Mouse (Mus musculus) lung, postnatal 14 days (tissue): ENCODE data around the gene Pex16.
A peak's percentile ranks its signal among the peaks of the same experiment; 100 is the strongest.

ENCODE experiments used
- DNase-seq: peaks from one replicate; pipeline ENCODE4 v3.0.0; 2021

The Pex16 gene

GRCm38 (mm10) chr2:92374514-92374913 lies at the start of gene Pex16, which contains the start of gene Large2:
TSS of gene Pex16 (plus strand) at chr2:92374676.
TSS of gene Large2 (minus strand) at chr2:92374869.
- DNase-seq: peak; percentile 31

GRCm38 (mm10) chr2:92325676-92326075 lies 48.8 kb upstream of the Pex16 start:
- no peak for DNase-seq

- DNase-seq: no peak
These were observed 48.3 kb upstream of the Pex16 start for GRCm38 (mm10) chr2:92326221-92326620.

GRCm38 (mm10) chr2:92327601-92328000 lies 46.9 kb upstream of the Pex16 start:
- DNase-seq: no peak

- no peak for DNase-seq
These were observed 46.3 kb upstream of the Pex16 start for GRCm38 (mm10) chr2:92328206-92328605.

GRCm38 (mm10) chr2:92330840-92331239 lies 43.6 kb upstream of the Pex16 start:
- DNase-seq: peak; percentile 41

GRCm38 (mm10) chr2:92331410-92331809 lies 43.1 kb upstream of the Pex16 start:
- DNase-seq: no peak

DNA sequence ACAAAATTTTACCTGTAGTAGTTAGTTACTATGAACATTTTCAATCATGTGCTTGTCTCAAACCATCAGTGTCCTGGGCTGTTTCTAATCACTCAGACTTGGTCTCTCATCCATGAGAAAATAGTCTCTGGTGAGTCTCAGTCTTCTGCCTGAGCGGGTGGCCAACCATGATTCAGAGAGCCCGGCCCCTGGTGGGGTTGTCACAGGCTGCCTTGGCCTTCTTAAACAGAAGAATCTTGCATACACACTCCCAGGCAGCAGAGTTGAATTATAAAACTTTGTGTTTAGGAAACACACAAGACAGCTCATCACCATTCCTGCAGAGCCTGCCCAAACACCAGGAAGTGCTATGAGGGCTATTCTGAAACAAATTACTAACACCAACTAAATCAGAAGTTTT lies 42.6 kb upstream of the Pex16 start:
- no peak for DNase-seq

DNA sequence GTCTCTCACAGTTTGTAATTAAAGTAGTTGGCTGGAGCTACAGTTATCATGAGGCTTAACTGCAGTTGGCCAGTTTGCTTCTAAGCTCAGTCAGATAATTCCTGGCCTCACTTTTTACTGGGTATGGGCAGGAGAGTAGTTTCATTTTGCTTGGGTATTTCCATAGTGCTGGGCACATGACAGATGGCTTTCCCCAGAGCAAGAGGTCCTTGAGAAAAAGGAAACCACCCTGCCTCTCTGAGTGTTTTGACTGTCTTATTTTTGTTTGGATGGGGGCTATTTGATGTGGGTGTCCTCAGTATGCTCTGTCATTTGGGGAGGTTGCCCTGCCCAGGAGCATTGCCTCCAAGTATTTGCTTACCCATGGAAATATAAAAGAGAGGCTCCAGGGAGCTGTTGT lies 32.1 kb upstream of the Pex16 start:
- no peak for DNase-seq

GRCm38 (mm10) chr2:92347191-92347590 lies 27.3 kb upstream of the Pex16 start:
- no peak for DNase-seq

GRCm38 (mm10) chr2:92349589-92350425 lies 24.7 kb upstream of the Pex16 start:
- no peak for DNase-seq

DNA sequence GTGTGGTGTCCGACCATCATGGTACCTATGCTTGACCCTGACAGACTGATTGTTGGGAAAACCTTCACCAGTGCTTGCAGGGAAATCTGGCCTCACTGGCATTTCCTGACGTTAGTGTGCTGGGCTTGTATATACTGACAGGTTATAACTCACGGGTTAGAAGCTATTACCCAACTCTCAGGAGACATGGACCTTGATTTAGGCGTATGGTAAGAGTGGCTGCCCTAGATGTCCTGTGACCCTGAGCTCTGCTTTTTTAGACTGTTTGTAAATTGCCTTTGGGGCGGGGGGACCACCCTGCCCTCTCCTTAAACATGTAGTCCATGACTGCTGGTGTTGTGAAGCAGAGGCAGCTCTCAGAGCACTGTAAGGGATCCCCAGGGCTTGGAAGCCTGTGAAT lies 23.8 kb upstream of the Pex16 start:
- DNase-seq: no peak

DNA sequence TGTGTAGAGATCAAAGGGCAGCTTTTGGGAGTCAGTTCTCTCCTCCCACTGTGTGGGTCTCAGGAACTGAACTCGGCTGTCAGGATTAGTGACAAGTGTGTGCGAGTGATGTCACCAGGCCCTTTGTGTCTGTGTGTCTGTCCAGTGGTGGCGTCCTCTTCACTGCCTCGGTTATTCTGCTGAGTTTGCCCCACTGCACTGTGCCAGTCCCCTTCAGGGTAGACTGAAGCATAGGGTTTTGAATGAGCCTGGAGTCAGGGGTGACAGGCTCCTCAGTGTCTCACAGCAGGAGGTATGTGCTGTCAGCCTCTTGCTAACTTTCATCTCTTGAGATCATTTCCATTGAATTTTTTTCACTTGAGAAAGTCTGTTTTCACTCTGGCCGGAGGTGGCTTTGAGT lies 21.1 kb upstream of the Pex16 start:
- no peak for DNase-seq

GRCm38 (mm10) chr2:92354224-92354623 lies 20.3 kb upstream of the Pex16 start:
- DNase-seq: peak; percentile 16

DNA sequence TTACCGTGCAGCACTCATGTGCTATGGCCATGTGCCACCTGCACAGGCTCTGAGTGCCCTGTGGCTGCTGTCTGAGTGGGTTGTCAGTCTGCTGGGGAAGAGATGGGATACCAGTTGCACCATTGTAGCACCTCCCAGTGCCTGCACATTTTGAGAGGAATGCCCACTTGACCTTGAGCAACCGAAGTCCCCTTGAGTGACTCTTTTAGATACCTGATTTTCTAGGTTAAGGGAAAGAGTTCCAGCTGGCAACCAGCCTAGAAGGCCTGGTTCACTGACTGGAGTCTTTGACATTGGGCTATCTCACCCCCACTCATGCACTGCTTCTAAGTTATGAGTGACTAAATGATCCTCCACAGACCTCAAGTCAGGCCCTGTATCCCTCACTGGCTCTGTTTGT lies 15.2 kb upstream of the Pex16 start:
- DNase-seq: peak; percentile 51

- DNase-seq: no peak
These were observed 14.2 kb upstream of the Pex16 start for GRCm38 (mm10) chr2:92360186-92360823.

DNA sequence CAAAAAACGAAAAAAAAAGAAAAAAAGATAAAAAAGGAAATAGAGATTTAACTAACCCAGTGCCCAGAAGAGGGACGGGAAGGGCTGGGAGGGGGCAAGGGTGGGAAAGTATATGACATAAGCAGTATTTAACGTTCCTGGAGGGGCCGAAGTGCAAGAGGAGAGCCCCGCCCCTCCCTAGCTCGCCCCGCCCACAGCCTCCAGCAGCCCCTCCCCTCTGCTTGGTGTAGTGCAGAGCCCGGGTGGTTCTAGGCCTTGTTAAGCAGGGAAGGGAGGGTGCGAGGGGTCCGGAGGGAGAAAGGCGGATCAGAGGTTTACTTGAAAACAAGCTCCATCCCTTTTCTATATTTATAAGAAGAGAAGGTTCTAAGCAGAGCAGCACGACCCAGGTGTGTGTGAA lies 13.6 kb upstream of the Pex16 start:
- DNase-seq: no peak

GRCm38 (mm10) chr2:92361795-92362194 lies 12.7 kb upstream of the Pex16 start:
- no peak for DNase-seq

- no peak for DNase-seq
These were observed 11.8 kb upstream of the Pex16 start for GRCm38 (mm10) chr2:92362571-92363228.

- DNase-seq: no peak
These were observed 10.4 kb upstream of the Pex16 start for GRCm38 (mm10) chr2:92364086-92364485.

DNA sequence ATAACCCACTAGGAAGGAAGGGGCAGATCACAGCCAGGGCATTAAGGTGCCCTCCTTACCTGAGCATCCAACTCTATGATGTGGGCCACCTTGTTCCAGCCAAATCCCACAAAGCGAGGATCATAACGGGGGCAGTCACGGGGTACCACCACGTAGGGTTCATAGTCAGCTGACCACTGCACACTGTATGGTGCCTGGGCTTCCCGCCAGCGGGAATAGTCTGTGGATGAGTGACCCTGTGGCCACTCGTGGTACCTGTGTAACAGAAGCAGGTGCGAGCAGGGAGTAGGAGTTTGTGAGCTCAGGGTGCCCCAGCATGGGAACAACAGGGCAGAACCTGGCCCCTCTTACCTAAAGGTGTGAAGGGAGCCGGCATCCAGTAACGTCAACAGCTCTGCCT lies 8.9 kb upstream of the Pex16 start:
- no peak for DNase-seq

DNA sequence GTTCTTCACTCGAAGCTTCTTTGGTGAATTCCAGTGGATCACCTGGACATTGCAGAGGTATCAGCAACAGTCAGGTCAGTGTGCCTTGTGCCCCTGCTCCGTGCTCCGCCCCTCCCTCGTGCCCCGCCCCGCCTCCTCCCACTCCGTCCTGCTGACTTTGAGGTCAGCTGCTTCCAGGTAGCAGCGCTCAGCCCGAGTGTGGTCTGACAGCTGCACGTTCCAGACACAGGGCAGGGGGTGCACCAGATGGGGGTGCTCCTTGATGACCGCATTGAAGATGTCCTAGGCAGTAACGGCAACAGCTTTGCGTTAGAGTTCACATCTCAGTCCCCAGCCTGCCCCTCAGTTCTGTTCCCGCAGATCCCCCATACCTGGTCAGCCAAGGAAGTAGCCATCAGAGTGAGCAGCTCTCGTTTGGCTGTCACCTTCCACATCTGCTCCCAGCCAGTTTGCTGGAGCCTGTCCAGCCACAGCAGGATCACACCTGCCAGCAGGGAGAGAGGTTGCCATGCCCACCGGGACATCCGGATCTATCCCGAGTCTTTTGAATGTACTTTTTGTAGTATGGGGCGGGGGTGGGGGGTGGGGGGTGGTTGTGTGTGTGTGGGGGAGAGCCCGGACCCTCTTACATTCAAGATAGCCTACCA lies 7.0 kb upstream of the Pex16 start:
- DNase-seq: no peak

DNA sequence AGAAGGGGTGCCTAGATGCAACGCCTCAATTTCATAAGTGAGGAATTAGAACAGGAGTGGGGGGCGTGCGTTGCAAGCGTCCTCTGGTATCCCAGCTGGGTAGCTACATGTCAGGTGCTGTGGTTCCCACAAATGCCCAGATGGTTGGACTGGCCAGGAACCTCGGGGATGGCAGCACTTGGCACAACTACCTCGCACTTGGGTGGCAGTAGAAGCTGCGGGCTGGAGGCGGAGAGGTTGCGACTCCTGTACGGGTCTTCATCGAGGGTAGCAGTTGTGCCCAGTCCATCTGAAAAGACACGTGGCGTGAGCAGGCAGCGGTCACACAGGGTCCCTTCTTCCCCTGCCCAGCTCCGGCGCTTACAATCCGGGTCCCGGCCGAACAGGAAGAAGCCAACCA lies 4.1 kb upstream of the Pex16 start:
- no peak for DNase-seq
